Mouse (Mus musculus): ENCODE measurements around the gene Scamp1.

Gene Scamp1

GRCm38 (mm10) chr13:94177148-94177547 lies 108.5 kb downstream of the Scamp1 start:
- peak; percentile 23 to 77 for DNase-seq (ENCODE audit: low spot score in 2 of 2)

- DNase-seq (ENCODE audit: low spot score in 2 of 2) = peak; percentile 28 to 29
Measured at GRCm38 (mm10) chr13:94175379-94176050, 110.1 kb downstream of the Scamp1 start.

- no peak for DNase-seq (ENCODE audit: low spot score in 2 of 2)
Measured at GRCm38 (mm10) chr13:94174577-94175279, 110.9 kb downstream of the Scamp1 start.

- DNase-seq (ENCODE audit: low spot score in 2 of 2) = peak in 1 of 2 experiments; percentile 40
Measured at GRCm38 (mm10) chr13:94173633-94174576, 111.8 kb downstream of the Scamp1 start.

- no peak for DNase-seq (ENCODE audit: low spot score in 2 of 2)
Measured at GRCm38 (mm10) chr13:94172533-94173310, 112.9 kb downstream of the Scamp1 start.

- no peak for DNase-seq (ENCODE audit: low spot score in 2 of 2)
Measured at GRCm38 (mm10) chr13:94171612-94172011, 114.0 kb downstream of the Scamp1 start.

- DNase-seq (ENCODE audit: low spot score in 2 of 2) = no peak
Measured at GRCm38 (mm10) chr13:94169325-94169916, 116.2 kb downstream of the Scamp1 start.

GRCm38 (mm10) chr13:94168319-94168718 lies 117.3 kb downstream of the Scamp1 start:
- no peak for DNase-seq (ENCODE audit: low spot score in 2 of 2)

- no peak for DNase-seq (ENCODE audit: low spot score in 2 of 2)
Measured at GRCm38 (mm10) chr13:94164501-94164900, 121.2 kb downstream of the Scamp1 start.

- no peak for DNase-seq (ENCODE audit: low spot score in 2 of 2)
Measured at GRCm38 (mm10) chr13:94159478-94160220, 126.0 kb downstream of the Scamp1 start.

GRCm38 (mm10) chr13:94158864-94159477 lies 126.7 kb downstream of the Scamp1 start:
- no peak for DNase-seq (ENCODE audit: low spot score in 2 of 2)

- DNase-seq (ENCODE audit: low spot score in 2 of 2) = no peak
Measured at GRCm38 (mm10) chr13:94155657-94156429, 129.8 kb downstream of the Scamp1 start.

GRCm38 (mm10) chr13:94154512-94155296 lies 131.0 kb downstream of the Scamp1 start:
- DNase-seq (ENCODE audit: low spot score in 2 of 2) = no peak

- no peak for DNase-seq (ENCODE audit: low spot score in 2 of 2)
Measured at GRCm38 (mm10) chr13:94153658-94154057, 132.0 kb downstream of the Scamp1 start.

- no peak for DNase-seq (ENCODE audit: low spot score in 2 of 2)
Measured at GRCm38 (mm10) chr13:94152836-94153235, 132.8 kb downstream of the Scamp1 start.

All from thymus, postnatal 10 days (tissue).